In genomic region chr4:133774570-133775554, GRCm38 (mm10) we compare ENCODE assay signal across 8 mouse cellular contexts. TPM values are rescaled to one million over a fixed set of nuclear protein-coding genes. Genes with fewer than 3 reads are reported as not detected.
A peak's percentile ranks its signal among the peaks of the same experiment; 100 is the strongest.
DNase-seq lines count a peak whose midpoint lies in the region; ATAC-seq and TF ChIP-seq lines count a peak whose summit lies in the region.

No protein-coding gene starts in this region.

- 83% methylated on average over 21 of the region's 21 CpGs for WGBS in limb, embryonic 14.5 days
- WGBS in limb, embryonic 10.5 days, result 88% methylated on average over 21 of the region's 21 CpGs
- 64% methylated on average over 21 of the region's 21 CpGs for WGBS in lung, adult 2 months

- no peaks in the 10 kb centered on the region for H3K27me3 ChIP-seq in limb, embryonic 14.5 days (ENCODE audit: control insufficient read depth, insufficient read depth, low read length)
- no peaks in the 10 kb centered on the region for H3K27me3 ChIP-seq in limb, embryonic 10.5 days (ENCODE audit: low read depth, poor library complexity, severe bottlenecking)

- no peaks in the 10 kb centered on the region for H3K36me3 ChIP-seq in limb, embryonic 14.5 days (ENCODE audit: control insufficient read depth, insufficient read depth, low read length)
- H3K36me3 ChIP-seq in limb, embryonic 10.5 days, result no peaks in the 10 kb centered on the region

- H3K9ac ChIP-seq in limb, embryonic 14.5 days (ENCODE audit: low read depth, low read length, severe bottlenecking), result no peak overlapping the region

- H3K4me2 ChIP-seq in limb, embryonic 14.5 days (replicated peaks; ENCODE audit: low read depth, low read length, severe bottlenecking), result no peak overlapping the region

- peak; percentile 33 for DNase-seq in limb, embryonic 14.5 days (ENCODE audit: low spot score)
- no peak for DNase-seq in limb, embryonic 10.5 days (ENCODE audit: low spot score)
- peak; percentile 89 for DNase-seq in adrenal gland, postnatal 25 days
- peak; percentile 42 to 74 for DNase-seq in frontal cortex, postnatal 10 days (ENCODE audit: low spot score in 2 of 2)
- DNase-seq in induced T-regulatory cell, adult 2 months (ENCODE audit: low read depth), result peak; percentile 37
- DNase-seq in lung, adult 2 months, result peak; percentile 84
- DNase-seq in right cerebral cortex, postnatal 25 days, result peak; percentile 38
- DNase-seq in c-Kit-positive CD71-positive TER-119-positive erythroid progenitor cells, embryonic 14.5 days (ENCODE audit: low spot score), result no peak

- no peaks in the 10 kb centered on the region for H3K4me1 ChIP-seq in limb, embryonic 14.5 days (ENCODE audit: control insufficient read depth, insufficient read depth, low read length)
- H3K4me1 ChIP-seq in limb, embryonic 10.5 days, result no peaks in the 10 kb centered on the region
- H3K4me1 ChIP-seq in lung, adult 2 months (ENCODE audit: control insufficient read depth, insufficient read depth, low read length), result no peaks in the 10 kb centered on the region

- H3K27ac ChIP-seq in limb, embryonic 14.5 days (replicated peaks; ENCODE audit: low read depth, low read length), result no peak overlapping the region
- H3K27ac ChIP-seq in limb, embryonic 10.5 days, result no peak overlapping the region

- no peaks in the 10 kb centered on the region for H3K9me3 ChIP-seq in limb, embryonic 14.5 days (ENCODE audit: control insufficient read depth, low read length)
- H3K9me3 ChIP-seq in limb, embryonic 10.5 days (replicated peaks), result no peaks in the 10 kb centered on the region

- no peak for TF ChIP-seq POLR2A in limb, embryonic 14.5 days (IDR thresholded peaks at IDR 0.05; ENCODE audit: borderline replicate concordance, extremely low read depth, insufficient read depth, insufficient read length)
- TF ChIP-seq POLR2A in lung, adult 2 months (IDR thresholded peaks at IDR 0.05; ENCODE audit: borderline replicate concordance, extremely low read depth, low read depth, low read length), result no peak

- no peak for ATAC-seq in limb, embryonic 14.5 days (ENCODE audit: low FRiP score, low read depth)

- TF ChIP-seq CTCF in lung, adult 2 months (IDR thresholded peaks at IDR 0.05; ENCODE audit: insufficient read depth, low read length), result peak; percentile 91

- no peak overlapping the region for H3K4me3 ChIP-seq in limb, embryonic 14.5 days (replicated peaks; ENCODE audit: low read length)
- no peak overlapping the region for H3K4me3 ChIP-seq in limb, embryonic 10.5 days
- peak overlapping the region; percentile 35 for H3K4me3 ChIP-seq in lung, adult 2 months (replicated peaks; ENCODE audit: extremely low read depth, low read depth, low read length)

RNA-seq across cellular contexts. Expression of gene Arid1a, which starts 18.3 kb away (rescaled TPM):
- polyA plus RNA-seq in limb, embryonic 14.5 days (2012; rRNA removed), result 70.8 and 87.1 TPM in 2 replicates
- polyA plus RNA-seq in limb, embryonic 14.5 days (2014; fragmentation: Nextera tagmentation; extraction: Ambion mirVana), result 33.3 and 40.8 TPM in 2 replicates
- 42.1 and 46.6 TPM in 2 replicates for polyA plus RNA-seq in limb, embryonic 10.5 days (2016; fragmentation: Nextera tagmentation; extraction: Ambion mirVana)
- total RNA-seq in adrenal gland, postnatal 25 days (2021), result 73.6 and 79.7 TPM in 2 replicates
- polyA plus RNA-seq in lung, adult 2 months (2012; rRNA removed), result 68.3 and 77.3 TPM in 2 replicates

Comparison
In these comparisons a context has a peak if more than half of its experiments do, and no peak if none do; other contexts are left out.
1. DNase-seq: peak in limb, embryonic 14.5 days (single experiment), adrenal gland, postnatal 25 days (single experiment), frontal cortex, postnatal 10 days (2 of 2), induced T-regulatory cell, adult 2 months (single experiment), lung, adult 2 months (single experiment) and right cerebral cortex, postnatal 25 days (single experiment); none in limb, embryonic 10.5 days (single experiment) and c-Kit-positive CD71-positive TER-119-positive erythroid progenitor cells, embryonic 14.5 days (single experiment).